Mouse (Mus musculus) midbrain, embryonic 13.5 days (tissue): ENCODE measurements around the gene Rad51b. TPM values are rescaled to one million over a fixed set of nuclear protein-coding genes. Genes with fewer than 3 reads are reported as not detected.

ENCODE experiments used
- ATAC-seq: fragments of 200-750 bp; cut with Nextera tagmentation; 2 replicates; pipeline ENCODE4 v1.8.0; 2017; ENCODE audit warnings: mild to moderate bottlenecking, moderate TSS enrichment, moderate library complexity
- H3K27ac ChIP-seq: fragments of 300-500 bp; sonication (generic); 2 replicates; pipeline ENCODE4 v1.5.1; 2015; ENCODE audit warnings: inconsistent platforms, mild to moderate bottlenecking, moderate library complexity
- H3K27me3 ChIP-seq: fragments of 300-500 bp; sonication (generic); 2 replicates; pipeline ENCODE4 v1.6.1; 2015; ENCODE audit warnings: mild to moderate bottlenecking, inconsistent platforms
- H3K36me3 ChIP-seq: fragments of 300-500 bp; sonication (generic); 2 replicates; pipeline ENCODE4 v1.6.1; 2015; ENCODE audit warnings: mild to moderate bottlenecking, inconsistent platforms
- H3K4me1 ChIP-seq: fragments of 300-500 bp; sonication (generic); replicated peaks from 2 replicates; pipeline ENCODE4 v1.6.1; 2015; ENCODE audit warnings: inconsistent platforms
- H3K4me2 ChIP-seq: fragments of 300-500 bp; sonication (generic); replicated peaks from 2 replicates; pipeline ENCODE4 v1.6.1; 2015; ENCODE audit warnings: moderate library complexity, mild to moderate bottlenecking, inconsistent platforms
- H3K4me3 ChIP-seq: fragments of 300-500 bp; sonication (generic); replicated peaks from 2 replicates; pipeline ENCODE4 v1.5.1; 2015; ENCODE audit warnings: mild to moderate bottlenecking, inconsistent platforms
- H3K9ac ChIP-seq: fragments of 300-500 bp; sonication (generic); replicated peaks from 2 replicates; pipeline ENCODE4 v1.6.1; 2015; ENCODE audit warnings: mild to moderate bottlenecking, inconsistent platforms
- H3K9me3 ChIP-seq: fragments of 300-500 bp; sonication (generic); 2 replicates; pipeline ENCODE4 v1.6.1; 2016; ENCODE audit warnings: mild to moderate bottlenecking, inconsistent platforms
- WGBS: fragments of 180-500 bp; shearing (Covaris S2); methylation state at CpG from one replicate; pipeline ENCODE4 v1.1.7; 2015; 5-methylcytosine and 5-hydroxymethylcytosine counted together
- polyA plus RNA-seq: library from polyadenylated mRNA; unstranded; fragments of >200 nt; fragmentation: Nextera tagmentation; extraction: Ambion mirVana; gene quantifications from 2 replicates; pipeline ENCODE4 v1.2.1, GENCODE M21; 2015

Rad51b gene
- polyA plus RNA-seq, 1 experiment from 2014 or later = 3.2 TPM

- Histone ChIP-seq H3K9me3 (no peaks in the 10 kb centered on the region), H3K4me1 (0 out of 2 replicates have a peak, but pooled peaks cover 3% of the 10 kb centered on the region), H3K9ac (no peak overlapping the region), H3K27me3 (no peaks in the 10 kb centered on the region), H3K27ac (no peak overlapping the region), H3K36me3 (no peaks in the 10 kb centered on the region), H3K4me3 (no peak overlapping the region), H3K4me2 (no peak overlapping the region)
- WGBS = 43% methylated on average over 3 of the region's 3 CpGs
- no peak for ATAC-seq
Measured at GRCm38 (mm10) chr12:79383583-79383982, 86.5 kb downstream of the Rad51b start.

- Histone ChIP-seq H3K9ac (no peak overlapping the region), H3K27ac (no peak overlapping the region), H3K4me1 (0 out of 2 replicates have a peak, but pooled peaks cover 3% of the 10 kb centered on the region), H3K36me3 (no peaks in the 10 kb centered on the region), H3K4me3 (no peak overlapping the region), H3K4me2 (no peak overlapping the region), H3K9me3 (no peaks in the 10 kb centered on the region), H3K27me3 (no peaks in the 10 kb centered on the region)
- WGBS = 65% methylated on average over 9 of the region's 9 CpGs
- ATAC-seq = no peak
Measured at GRCm38 (mm10) chr12:79384787-79385186, 87.7 kb downstream of the Rad51b start.

GRCm38 (mm10) chr12:79385199-79385598, 88.1 kb downstream of the Rad51b start:
- no peak overlapping the region for H3K4me3 ChIP-seq
- no peak overlapping the region for H3K27ac ChIP-seq
- H3K27me3 ChIP-seq = no peaks in the 10 kb centered on the region
- ATAC-seq = no peak
- H3K9me3 ChIP-seq = no peaks in the 10 kb centered on the region
- WGBS = 85% methylated on average over 5 of the region's 5 CpGs
- H3K36me3 ChIP-seq = no peaks in the 10 kb centered on the region
- 0 out of 2 replicates have a peak, but pooled peaks cover 3% of the 10 kb centered on the region for H3K4me1 ChIP-seq
- no peak overlapping the region for H3K4me2 ChIP-seq
- H3K9ac ChIP-seq = no peak overlapping the region

- Histone ChIP-seq H3K4me1 (0 out of 2 replicates have a peak, but pooled peaks cover 3% of the 10 kb centered on the region), H3K9me3 (no peaks in the 10 kb centered on the region), H3K36me3 (no peaks in the 10 kb centered on the region), H3K9ac (no peak overlapping the region), H3K27ac (no peak overlapping the region), H3K4me3 (no peak overlapping the region), H3K27me3 (no peaks in the 10 kb centered on the region), H3K4me2 (no peak overlapping the region)
- ATAC-seq = no peak
- WGBS = 94% methylated on average over 6 of the region's 6 CpGs
Measured at GRCm38 (mm10) chr12:79387886-79388285, 90.8 kb downstream of the Rad51b start.

- ATAC-seq = no peak
- H3K4me3 ChIP-seq = no peak overlapping the region
- H3K4me1 ChIP-seq = 0 out of 2 replicates have a peak, but pooled peaks cover 2% of the 10 kb centered on the region
- H3K36me3 ChIP-seq = no peaks in the 10 kb centered on the region
- no peaks in the 10 kb centered on the region for H3K27me3 ChIP-seq
- H3K4me2 ChIP-seq = no peak overlapping the region
- H3K9me3 ChIP-seq = no peaks in the 10 kb centered on the region
- H3K9ac ChIP-seq = no peak overlapping the region
- no peak overlapping the region for H3K27ac ChIP-seq
- 95% methylated on average over 3 of the region's 3 CpGs for WGBS
Measured at GRCm38 (mm10) chr12:79389251-79389650, 92.2 kb downstream of the Rad51b start.

- H3K4me1 ChIP-seq = no peaks in the 10 kb centered on the region
- H3K9ac ChIP-seq = no peak overlapping the region
- no peaks in the 10 kb centered on the region for H3K9me3 ChIP-seq
- H3K27ac ChIP-seq = no peak overlapping the region
- ATAC-seq = no peak
- no peaks in the 10 kb centered on the region for H3K27me3 ChIP-seq
- H3K4me3 ChIP-seq = no peak overlapping the region
- H3K4me2 ChIP-seq = no peak overlapping the region
- H3K36me3 ChIP-seq = no peaks in the 10 kb centered on the region
Measured at GRCm38 (mm10) chr12:79389971-79390370, 92.9 kb downstream of the Rad51b start.

- ATAC-seq = no peak
- no peak overlapping the region for H3K27ac ChIP-seq
- no peaks in the 10 kb centered on the region for H3K9me3 ChIP-seq
- H3K4me2 ChIP-seq = no peak overlapping the region
- H3K4me1 ChIP-seq = no peaks in the 10 kb centered on the region
- H3K36me3 ChIP-seq = no peaks in the 10 kb centered on the region
- 92% methylated on average over 2 of the region's 2 CpGs for WGBS
- H3K27me3 ChIP-seq = no peaks in the 10 kb centered on the region
- H3K4me3 ChIP-seq = no peak overlapping the region
- no peak overlapping the region for H3K9ac ChIP-seq
Measured at GRCm38 (mm10) chr12:79393636-79394035, 96.6 kb downstream of the Rad51b start.

- no peak overlapping the region for H3K9ac ChIP-seq
- no peaks in the 10 kb centered on the region for H3K4me1 ChIP-seq
- 78% methylated on average over 3 of the region's 3 CpGs for WGBS
- no peak overlapping the region for H3K4me3 ChIP-seq
- H3K27ac ChIP-seq = no peak overlapping the region
- no peak for ATAC-seq
- H3K36me3 ChIP-seq = no peaks in the 10 kb centered on the region
- H3K9me3 ChIP-seq = no peaks in the 10 kb centered on the region
- H3K4me2 ChIP-seq = no peak overlapping the region
- H3K27me3 ChIP-seq = no peaks in the 10 kb centered on the region
Measured at GRCm38 (mm10) chr12:79403992-79404391, 106.9 kb downstream of the Rad51b start.

GRCm38 (mm10) chr12:79404494-79404893, 107.4 kb downstream of the Rad51b start:
- no peak overlapping the region for H3K9ac ChIP-seq
- H3K27me3 ChIP-seq = no peaks in the 10 kb centered on the region
- H3K4me1 ChIP-seq = no peaks in the 10 kb centered on the region
- H3K27ac ChIP-seq = no peak overlapping the region
- H3K4me3 ChIP-seq = no peak overlapping the region
- no peaks in the 10 kb centered on the region for H3K9me3 ChIP-seq
- H3K4me2 ChIP-seq = no peak overlapping the region
- no peaks in the 10 kb centered on the region for H3K36me3 ChIP-seq
- WGBS = 83% methylated on average over 1 of the region's 1 CpGs
- ATAC-seq = no peak

- 53% methylated on average over 2 of the region's 2 CpGs for WGBS
Measured at GRCm38 (mm10) chr12:79408677-79409076, 111.6 kb downstream of the Rad51b start.

GRCm38 (mm10) chr12:79409126-79409860, 112.2 kb downstream of the Rad51b start:
- WGBS = 45% methylated on average over 3 of the region's 4 CpGs
- H3K9me3 ChIP-seq = no peaks in the 10 kb centered on the region
- no peak for ATAC-seq

More at GRCm38 (mm10) chr12:79408677-79409076, 111.6 kb downstream of the Rad51b start:
- no peaks in the 10 kb centered on the region for H3K9me3 ChIP-seq
- H3K27me3 ChIP-seq = no peaks in the 10 kb centered on the region
- H3K4me2 ChIP-seq = no peak overlapping the region
- H3K27ac ChIP-seq = no peak overlapping the region
- H3K4me1 ChIP-seq = peaks cover 3% of the 10 kb centered on the region; the same call in 1 of the 2 replicates
- no peaks in the 10 kb centered on the region for H3K36me3 ChIP-seq
- H3K9ac ChIP-seq = no peak overlapping the region
- no peak for ATAC-seq
- no peak overlapping the region for H3K4me3 ChIP-seq

GRCm38 (mm10) chr12:79412894-79413507, 115.9 kb downstream of the Rad51b start:
- 91% methylated on average over 8 of the region's 8 CpGs for WGBS
- no peak overlapping the region for H3K4me3 ChIP-seq

More at GRCm38 (mm10) chr12:79409126-79409860, 112.2 kb downstream of the Rad51b start:
- H3K36me3 ChIP-seq = no peaks in the 10 kb centered on the region
- peaks cover 3% of the 10 kb centered on the region; the same call in 1 of the 2 replicates for H3K4me1 ChIP-seq
- H3K4me3 ChIP-seq = no peak overlapping the region
- H3K9ac ChIP-seq = no peak overlapping the region
- H3K27me3 ChIP-seq = no peaks in the 10 kb centered on the region
- H3K4me2 ChIP-seq = no peak overlapping the region
- no peak overlapping the region for H3K27ac ChIP-seq

More at GRCm38 (mm10) chr12:79412894-79413507, 115.9 kb downstream of the Rad51b start:
- Histone ChIP-seq H3K27me3 (no peaks in the 10 kb centered on the region), H3K36me3 (no peaks in the 10 kb centered on the region), H3K4me1 (peaks cover 3% of the 10 kb centered on the region; the same call in 1 of the 2 replicates), H3K9ac (no peak overlapping the region), H3K27ac (no peak overlapping the region), H3K4me2 (no peak overlapping the region), H3K9me3 (no peaks in the 10 kb centered on the region)
- ATAC-seq = no peak
